Comparison of ENCODE assay signal across 8 mouse cellular contexts in the genomic region with DNA sequence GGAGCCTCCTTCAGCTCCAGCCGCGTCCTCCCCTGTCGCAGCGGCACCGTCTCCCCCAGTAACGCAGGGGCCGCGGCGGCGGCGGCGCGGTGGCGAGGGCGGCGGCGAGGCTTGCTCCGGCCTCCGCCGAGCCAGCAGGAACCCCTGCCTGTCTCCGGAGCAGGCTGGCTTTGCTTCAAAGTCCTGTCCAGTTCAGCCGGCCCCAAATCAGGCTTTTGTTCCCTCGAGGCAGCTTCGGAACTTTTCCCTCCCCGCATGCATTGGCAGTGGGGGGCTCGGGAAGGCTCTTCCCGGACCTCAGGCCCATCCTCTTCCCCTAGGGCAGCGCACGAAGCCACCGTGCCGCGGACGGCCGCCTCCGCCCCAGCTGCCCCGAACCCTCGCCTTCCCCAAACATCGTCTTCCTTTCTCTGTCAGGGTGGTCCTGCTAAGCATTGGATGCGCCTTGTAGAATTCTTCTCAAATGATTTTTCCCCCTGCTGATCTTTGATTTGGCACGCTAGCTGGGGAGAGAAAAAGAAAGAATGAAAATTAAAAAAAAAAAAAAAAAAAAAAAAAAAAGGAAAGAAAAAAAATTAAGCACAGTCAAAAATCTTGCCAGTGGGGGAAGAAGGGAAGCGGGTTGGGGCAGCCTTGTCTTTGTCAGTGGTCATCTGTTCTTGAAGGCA. TPM values are rescaled to one million over a fixed set of nuclear protein-coding genes. Genes with fewer than 3 reads are reported as not detected.
A peak's percentile ranks its signal among the peaks of the same experiment; 100 is the strongest.
DNase-seq lines count a peak whose midpoint lies in the region; ATAC-seq and TF ChIP-seq lines count a peak whose summit lies in the region.

No protein-coding gene starts in this region.

- no peaks in the 10 kb centered on the region for H3K9me3 ChIP-seq in embryonic facial prominence, embryonic 12.5 days
- no peaks in the 10 kb centered on the region for H3K9me3 ChIP-seq in kidney, embryonic 14.5 days (ENCODE audit: control insufficient read depth, low read length)
- no peaks in the 10 kb centered on the region for H3K9me3 ChIP-seq in limb, embryonic 14.5 days (ENCODE audit: control insufficient read depth, low read length)
- H3K9me3 ChIP-seq in midbrain, embryonic 14.5 days (ENCODE audit: control insufficient read depth, low read length): no peaks in the 10 kb centered on the region

- peak overlapping the region; percentile 86 for H3K27ac ChIP-seq in embryonic facial prominence, embryonic 12.5 days
- peak overlapping the region; percentile 67; the same call in 1 of the 2 replicates for H3K27ac ChIP-seq in kidney, embryonic 14.5 days (ENCODE audit: low read depth, low read length)
- peak overlapping the region; percentile 81 for H3K27ac ChIP-seq in limb, embryonic 14.5 days (replicated peaks; ENCODE audit: low read depth, low read length)
- H3K27ac ChIP-seq in midbrain, embryonic 14.5 days (replicated peaks; ENCODE audit: low read depth, low read length): peak overlapping the region; percentile 100
- no peak overlapping the region for H3K27ac ChIP-seq in spleen, adult 2 months (ENCODE audit: insufficient read depth, low read length)

- no peaks in the 10 kb centered on the region for H3K36me3 ChIP-seq in embryonic facial prominence, embryonic 12.5 days
- H3K36me3 ChIP-seq in kidney, embryonic 14.5 days (ENCODE audit: control insufficient read depth, insufficient read depth, low read length): no peaks in the 10 kb centered on the region
- no peaks in the 10 kb centered on the region for H3K36me3 ChIP-seq in limb, embryonic 14.5 days (ENCODE audit: control insufficient read depth, insufficient read depth, low read length)
- no peaks in the 10 kb centered on the region for H3K36me3 ChIP-seq in midbrain, embryonic 14.5 days (ENCODE audit: control insufficient read depth, insufficient read depth, low read length)
- no peaks in the 10 kb centered on the region for H3K36me3 ChIP-seq in spleen, adult 2 months (ENCODE audit: control insufficient read depth, insufficient read depth, low read length)

- peak; percentile 65; the same call in 1 of the 2 replicates for TF ChIP-seq POLR2A in limb, embryonic 14.5 days (IDR thresholded peaks at IDR 0.05; ENCODE audit: borderline replicate concordance, extremely low read depth, insufficient read depth, insufficient read length)
- no peak for TF ChIP-seq POLR2A in spleen, adult 2 months (IDR thresholded peaks at IDR 0.05; ENCODE audit: low read depth, low read length)

- no peaks in the 10 kb centered on the region for H3K27me3 ChIP-seq in embryonic facial prominence, embryonic 12.5 days
- 0 out of 2 replicates have a peak, but pooled peaks cover 4% of the 10 kb centered on the region for H3K27me3 ChIP-seq in kidney, embryonic 14.5 days (ENCODE audit: control insufficient read depth, insufficient read depth, low read length)
- no peaks in the 10 kb centered on the region for H3K27me3 ChIP-seq in limb, embryonic 14.5 days (ENCODE audit: control insufficient read depth, insufficient read depth, low read length)
- H3K27me3 ChIP-seq in midbrain, embryonic 14.5 days (ENCODE audit: control insufficient read depth, insufficient read depth, low read length): no peaks in the 10 kb centered on the region
- peaks cover 8% of the 10 kb centered on the region; the same call in 1 of the 2 replicates for H3K27me3 ChIP-seq in spleen, adult 2 months (ENCODE audit: control insufficient read depth, insufficient read depth, low read length)

- peak overlapping the region; percentile 63 for H3K4me3 ChIP-seq in embryonic facial prominence, embryonic 12.5 days
- H3K4me3 ChIP-seq in kidney, embryonic 14.5 days (ENCODE audit: low read length): peak overlapping the region; percentile 47
- peak overlapping the region; percentile 67 for H3K4me3 ChIP-seq in limb, embryonic 14.5 days (replicated peaks; ENCODE audit: low read length)
- peak overlapping the region; percentile 71 for H3K4me3 ChIP-seq in midbrain, embryonic 14.5 days (replicated peaks; ENCODE audit: low read depth, low read length)
- peak overlapping the region; percentile 53 for H3K4me3 ChIP-seq in spleen, adult 2 months (ENCODE audit: extremely low read depth, insufficient read depth, insufficient read length)

- peaks cover 2% of the 10 kb centered on the region; the same call in 1 of the 2 replicates for H3K4me1 ChIP-seq in embryonic facial prominence, embryonic 12.5 days
- H3K4me1 ChIP-seq in kidney, embryonic 14.5 days (ENCODE audit: control insufficient read depth, insufficient read depth, low read length): no peaks in the 10 kb centered on the region
- no peaks in the 10 kb centered on the region for H3K4me1 ChIP-seq in limb, embryonic 14.5 days (ENCODE audit: control insufficient read depth, insufficient read depth, low read length)
- H3K4me1 ChIP-seq in midbrain, embryonic 14.5 days (ENCODE audit: control insufficient read depth, insufficient read depth, low read length): peaks cover 13% of the 10 kb centered on the region; the same call in 1 of the 2 replicates
- H3K4me1 ChIP-seq in spleen, adult 2 months (ENCODE audit: control insufficient read depth, insufficient read depth, insufficient read length): peaks cover 7% of the 10 kb centered on the region

- DNase-seq in adrenal gland, postnatal 36 days: peak; percentile 75 to 86
- DNase-seq in heart, adult 9 months (ENCODE audit: low spot score in 2 of 2): peak; percentile 48 to 57
- DNase-seq in limb, embryonic 14.5 days (ENCODE audit: low spot score): peak; percentile 62
- DNase-seq in midbrain, embryonic 14.5 days: peak; percentile 94
- peak in 1 of 2 experiments; percentile 21 for DNase-seq in spleen, adult 2 months (ENCODE audit: low read depth in 1 of 2, low spot score in 2 of 2)
- no peak for DNase-seq in c-Kit-positive CD71-positive TER-119-positive erythroid progenitor cells, embryonic 14.5 days (ENCODE audit: low spot score)

- under 1% methylated on average over 41 of the region's 41 CpGs for WGBS in embryonic facial prominence, embryonic 12.5 days
- WGBS in kidney, embryonic 14.5 days: under 1% methylated on average over 41 of the region's 41 CpGs
- 4% methylated on average over 38 of the region's 41 CpGs for WGBS in limb, embryonic 14.5 days
- WGBS in midbrain, embryonic 14.5 days: 0% methylated on average over 41 of the region's 41 CpGs
- WGBS in spleen, adult 2 months: 2% methylated on average over 41 of the region's 41 CpGs

- peak overlapping the region; percentile 87 for H3K9ac ChIP-seq in embryonic facial prominence, embryonic 12.5 days
- peak overlapping the region; percentile 64 for H3K9ac ChIP-seq in kidney, embryonic 14.5 days (ENCODE audit: low read depth, low read length)
- H3K9ac ChIP-seq in limb, embryonic 14.5 days (ENCODE audit: low read depth, low read length, severe bottlenecking): peak overlapping the region; percentile 97
- peak overlapping the region; percentile 100 for H3K9ac ChIP-seq in midbrain, embryonic 14.5 days (replicated peaks; ENCODE audit: low read length)

- ATAC-seq in embryonic facial prominence, embryonic 12.5 days (ENCODE audit: insufficient number of reproducible peaks, insufficient read depth, low FRiP score, low TSS enrichment): peak; percentile 87
- peak; percentile 91 for ATAC-seq in kidney, embryonic 14.5 days (ENCODE audit: low FRiP score, low TSS enrichment)
- ATAC-seq in limb, embryonic 14.5 days (ENCODE audit: low FRiP score, low read depth): peak; percentile 85
- peak; percentile 90 for ATAC-seq in midbrain, embryonic 14.5 days (ENCODE audit: low FRiP score, low TSS enrichment)

- peak overlapping the region; percentile 69 for H3K4me2 ChIP-seq in embryonic facial prominence, embryonic 12.5 days (replicated peaks)
- H3K4me2 ChIP-seq in kidney, embryonic 14.5 days (replicated peaks; ENCODE audit: low read depth, low read length): peak overlapping the region; percentile 75
- peak overlapping the region; percentile 88 for H3K4me2 ChIP-seq in limb, embryonic 14.5 days (replicated peaks; ENCODE audit: low read depth, low read length, severe bottlenecking)
- H3K4me2 ChIP-seq in midbrain, embryonic 14.5 days (ENCODE audit: low read length): peak overlapping the region; percentile 81

- no peak for TF ChIP-seq CTCF in spleen, adult 2 months (IDR thresholded peaks at IDR 0.05; ENCODE audit: extremely low read depth, insufficient read depth, insufficient read length, insufficient replicate concordance)

RNA-seq across cellular contexts. Expression of gene Gpr85, which starts 0.9 kb away (rescaled TPM):
- under 1 TPM; 0.56 to 0.82 TPM for total RNA-seq in adrenal gland, postnatal 36 days (2021)
- polyA plus RNA-seq in embryonic facial prominence, embryonic 12.5 days (2016; fragmentation: Nextera tagmentation; extraction: Ambion mirVana): 9.2 and 11.3 TPM in 2 replicates
- 1.2 and 1.3 TPM in 2 replicates for polyA plus RNA-seq in kidney, embryonic 14.5 days (2014; fragmentation: Nextera tagmentation; extraction: Ambion mirVana)
- 3.9 and 5.0 TPM in 2 replicates for polyA plus RNA-seq in limb, embryonic 14.5 days (2012; rRNA removed)
- polyA plus RNA-seq in limb, embryonic 14.5 days (2014; fragmentation: Nextera tagmentation; extraction: Ambion mirVana): 6.5 and 6.9 TPM in 2 replicates
- polyA plus RNA-seq in midbrain, embryonic 14.5 days (2014; fragmentation: Nextera tagmentation; extraction: Ambion mirVana): 107 and 117 TPM in 2 replicates
- 0.12 and 0.16 TPM in 2 replicates for polyA plus RNA-seq in spleen, adult 2 months (2012; rRNA removed)

RNA-seq across cellular contexts. Expression of gene 2610001J05Rik, which starts 32.5 kb away (rescaled TPM):
- total RNA-seq in adrenal gland, postnatal 36 days (2021): 10 to 100 TPM; 41.3 to 45.1 TPM
- 107 and 108 TPM in 2 replicates for polyA plus RNA-seq in embryonic facial prominence, embryonic 12.5 days (2016; fragmentation: Nextera tagmentation; extraction: Ambion mirVana)
- polyA plus RNA-seq in kidney, embryonic 14.5 days (2014; fragmentation: Nextera tagmentation; extraction: Ambion mirVana): 69.6 and 107 TPM in 2 replicates
- 71.5 and 99.4 TPM in 2 replicates for polyA plus RNA-seq in limb, embryonic 14.5 days (2012; rRNA removed)
- 95.2 and 103 TPM in 2 replicates for polyA plus RNA-seq in limb, embryonic 14.5 days (2014; fragmentation: Nextera tagmentation; extraction: Ambion mirVana)
- polyA plus RNA-seq in midbrain, embryonic 14.5 days (2014; fragmentation: Nextera tagmentation; extraction: Ambion mirVana): 61.9 and 80.6 TPM in 2 replicates
- 12.3 and 14.4 TPM in 2 replicates for polyA plus RNA-seq in spleen, adult 2 months (2012; rRNA removed)
